Mouse (Mus musculus): ENCODE results near the gene Gls2. TPM values are rescaled to one million over a fixed set of nuclear protein-coding genes. Genes with fewer than 3 reads are reported as not detected.

The Gls2 gene
- polyA plus RNA-seq, 1 experiment from 2014 or later = 1.1 TPM

Other genes starting within 250 kb of the Gls2 start
- gene Hsd17b6, start 186.8 kb upstream of the Gls2 start, polyA plus RNA-seq (2014; fragmentation: Nextera tagmentation; extraction: Ambion mirVana) = 0.75 TPM in 1 of 2 replicates, not detected in the other
- 61.6 and 69.4 TPM in 2 replicates for gene Prim1, start 179.3 kb upstream of the Gls2 start, polyA plus RNA-seq (2014; fragmentation: Nextera tagmentation; extraction: Ambion mirVana)
- gene Naca, start 158.9 kb upstream of the Gls2 start, polyA plus RNA-seq (2014; fragmentation: Nextera tagmentation; extraction: Ambion mirVana) = 847 and 859 TPM in 2 replicates
- 450 and 475 TPM in 2 replicates for gene Ptges3, start 135.5 kb upstream of the Gls2 start, polyA plus RNA-seq (2014; fragmentation: Nextera tagmentation; extraction: Ambion mirVana)
- 2,069 and 2,210 TPM in 2 replicates for gene Atp5b, start 111.2 kb upstream of the Gls2 start, polyA plus RNA-seq (2014; fragmentation: Nextera tagmentation; extraction: Ambion mirVana)
- 15.7 and 18.8 TPM in 2 replicates for gene Baz2a, start 102.9 kb upstream of the Gls2 start, polyA plus RNA-seq (2014; fragmentation: Nextera tagmentation; extraction: Ambion mirVana)
- gene Rbms2, start 14.2 kb upstream of the Gls2 start, polyA plus RNA-seq (2014; fragmentation: Nextera tagmentation; extraction: Ambion mirVana) = 31.3 and 32.4 TPM in 2 replicates
- 30.8 and 35.8 TPM in 2 replicates for gene Spryd4, start 17.4 kb downstream of the Gls2 start, polyA plus RNA-seq (2014; fragmentation: Nextera tagmentation; extraction: Ambion mirVana)
- 0.15 and 0.35 TPM in 2 replicates for gene Mip, start 31.4 kb downstream of the Gls2 start, polyA plus RNA-seq (2014; fragmentation: Nextera tagmentation; extraction: Ambion mirVana)
- gene Timeless, start 37.6 kb downstream of the Gls2 start, polyA plus RNA-seq (2014; fragmentation: Nextera tagmentation; extraction: Ambion mirVana) = 35.4 and 53.3 TPM in 2 replicates
- gene Apon, start 59.6 kb downstream of the Gls2 start, polyA plus RNA-seq (2014; fragmentation: Nextera tagmentation; extraction: Ambion mirVana) = 0.24 and 0.30 TPM in 2 replicates
- gene Apof, start 74.2 kb downstream of the Gls2 start, polyA plus RNA-seq (2014; fragmentation: Nextera tagmentation; extraction: Ambion mirVana) = not detected in 2 replicates
- 13.4 and 13.5 TPM in 2 replicates for gene Stat2, start 76.1 kb downstream of the Gls2 start, polyA plus RNA-seq (2014; fragmentation: Nextera tagmentation; extraction: Ambion mirVana)
- gene Il23a, start 104.3 kb downstream of the Gls2 start, polyA plus RNA-seq (2014; fragmentation: Nextera tagmentation; extraction: Ambion mirVana) = 0.20 and 0.29 TPM in 2 replicates
- gene Pan2, start 108.9 kb downstream of the Gls2 start, polyA plus RNA-seq (2014; fragmentation: Nextera tagmentation; extraction: Ambion mirVana) = 23.6 and 23.8 TPM in 2 replicates
- gene Cnpy2, start 128.0 kb downstream of the Gls2 start, polyA plus RNA-seq (2014; fragmentation: Nextera tagmentation; extraction: Ambion mirVana) = 350 and 364 TPM in 2 replicates
- gene Cs, start 143.3 kb downstream of the Gls2 start, polyA plus RNA-seq (2014; fragmentation: Nextera tagmentation; extraction: Ambion mirVana) = 199 and 201 TPM in 2 replicates
- 15.6 and 16.8 TPM in 2 replicates for gene Coq10a, start 174.5 kb downstream of the Gls2 start, polyA plus RNA-seq (2014; fragmentation: Nextera tagmentation; extraction: Ambion mirVana)
- gene Ankrd52, start 182.7 kb downstream of the Gls2 start, polyA plus RNA-seq (2014; fragmentation: Nextera tagmentation; extraction: Ambion mirVana) = 11.9 and 12.7 TPM in 2 replicates
- 0.11 and 0.13 TPM in 2 replicates for gene Slc39a5, start 206.8 kb downstream of the Gls2 start, polyA plus RNA-seq (2014; fragmentation: Nextera tagmentation; extraction: Ambion mirVana)
- gene Nabp2, start 217.0 kb downstream of the Gls2 start, polyA plus RNA-seq (2014; fragmentation: Nextera tagmentation; extraction: Ambion mirVana) = 61.9 and 63.3 TPM in 2 replicates
- 35.2 and 36.1 TPM in 2 replicates for gene Rnf41, start 217.2 kb downstream of the Gls2 start, polyA plus RNA-seq (2014; fragmentation: Nextera tagmentation; extraction: Ambion mirVana)

All from embryonic facial prominence, embryonic 14.5 days (tissue).